Mouse (Mus musculus) MN1 (cell line): ENCODE data around the gene Slc8a1.

Experiments used
- DNase-seq: peaks from one replicate; pipeline ENCODE4 v3.0.0-alpha.2; 2016; ENCODE audit warnings: low spot score

Slc8a1 gene

GRCm38 (mm10) chr17:81738311-81738755 is at the start of gene Slc8a1:
Gene Slc8a1 (minus strand): TSS chr17:81738377.
- DNase-seq, result no peak

GRCm38 (mm10) chr17:81787350-81787749 is 49.2 kb upstream of the Slc8a1 start:
- DNase-seq, result peak; percentile 32

GRCm38 (mm10) chr17:81782326-81782725 is 44.1 kb upstream of the Slc8a1 start:
- DNase-seq, result no peak

- DNase-seq, result no peak
Measured at GRCm38 (mm10) chr17:81781491-81781890, 43.3 kb upstream of the Slc8a1 start.

- DNase-seq, result no peak
Measured at GRCm38 (mm10) chr17:81779883-81780282, 41.7 kb upstream of the Slc8a1 start.

GRCm38 (mm10) chr17:81750664-81751063 is 12.5 kb upstream of the Slc8a1 start:
- DNase-seq, result no peak

GRCm38 (mm10) chr17:81743034-81743433 is 4.9 kb upstream of the Slc8a1 start:
- no peak for DNase-seq

- DNase-seq, result peak; percentile 93
Measured at GRCm38 (mm10) chr17:81740576-81740975, 2.4 kb upstream of the Slc8a1 start.

GRCm38 (mm10) chr17:81737779-81738178 is 398 bp downstream of the Slc8a1 start:
- DNase-seq, result no peak

GRCm38 (mm10) chr17:81737309-81737708 is 868 bp downstream of the Slc8a1 start:
- no peak for DNase-seq

GRCm38 (mm10) chr17:81735583-81735982 is 2.6 kb downstream of the Slc8a1 start:
- no peak for DNase-seq

- no peak for DNase-seq
Measured at GRCm38 (mm10) chr17:81729891-81730290, 8.3 kb downstream of the Slc8a1 start.

- peak; percentile 20 for DNase-seq
Measured at GRCm38 (mm10) chr17:81712273-81712751, 25.9 kb downstream of the Slc8a1 start.

GRCm38 (mm10) chr17:81704761-81705160 is 33.4 kb downstream of the Slc8a1 start:
- DNase-seq, result no peak

GRCm38 (mm10) chr17:81703258-81703657 is 34.9 kb downstream of the Slc8a1 start:
- DNase-seq, result no peak

- no peak for DNase-seq
Measured at GRCm38 (mm10) chr17:81701701-81702100, 36.5 kb downstream of the Slc8a1 start.

GRCm38 (mm10) chr17:81698789-81699188 is 39.4 kb downstream of the Slc8a1 start:
- DNase-seq, result peak; percentile 55

GRCm38 (mm10) chr17:81697695-81698094 is 40.5 kb downstream of the Slc8a1 start:
- no peak for DNase-seq

- DNase-seq, result no peak
Measured at GRCm38 (mm10) chr17:81694977-81695376, 43.2 kb downstream of the Slc8a1 start.

GRCm38 (mm10) chr17:81679616-81680015 is 58.6 kb downstream of the Slc8a1 start:
- DNase-seq, result no peak

- no peak for DNase-seq
Measured at GRCm38 (mm10) chr17:81677450-81677849, 60.7 kb downstream of the Slc8a1 start.

GRCm38 (mm10) chr17:81676203-81676602 is 62.0 kb downstream of the Slc8a1 start:
- peak; percentile 22 for DNase-seq

GRCm38 (mm10) chr17:81671245-81671644 is 66.9 kb downstream of the Slc8a1 start:
- no peak for DNase-seq
